Mouse (Mus musculus) layer of hippocampus, adult 8-10 months (tissue): ENCODE results near the gene Tob2. TPM values are rescaled to one million over a fixed set of nuclear protein-coding genes. Genes with fewer than 3 reads are reported as not detected.

ENCODE experiments used
- DNase-seq, 2 experiments: peaks; one replicate each; pipeline ENCODE4 v3.0.0; 2022; ENCODE audit warnings: low spot score in 2 of 2
- total RNA-seq, 4 experiments: library from RNA; stranded (reverse); gene quantifications; 2 replicates each; pipeline ENCODE4 v1.2.4; 2022

The Tob2 gene
- total RNA-seq, 4 experiments from 2014 or later, result 24.8 to 39.6 (median 30.6) TPM

GRCm38 (mm10) chr15:81838554-81839235 lies 19.9 kb downstream of the Tob2 start:
- no peak for DNase-seq

- no peak for DNase-seq
Observed at GRCm38 (mm10) chr15:81836966-81837920, 21.4 kb downstream of the Tob2 start.

GRCm38 (mm10) chr15:81836124-81836821 lies 22.3 kb downstream of the Tob2 start:
- DNase-seq, result peak; percentile 86 to 90

GRCm38 (mm10) chr15:81835007-81835880 lies 23.4 kb downstream of the Tob2 start:
- DNase-seq, result no peak

- no peak for DNase-seq
Observed at GRCm38 (mm10) chr15:81834171-81834841, 24.3 kb downstream of the Tob2 start.

GRCm38 (mm10) chr15:81833481-81833880 lies 25.1 kb downstream of the Tob2 start:
- no peak for DNase-seq

GRCm38 (mm10) chr15:81832219-81832618 lies 26.4 kb downstream of the Tob2 start:
- DNase-seq, result no peak

- peak; percentile 81 to 88 for DNase-seq
Observed at GRCm38 (mm10) chr15:81831136-81831825, 27.3 kb downstream of the Tob2 start.

GRCm38 (mm10) chr15:81830530-81830929 lies 28.1 kb downstream of the Tob2 start:
- no peak for DNase-seq

GRCm38 (mm10) chr15:81829208-81829580 lies 29.4 kb downstream of the Tob2 start:
- DNase-seq, result no peak

- no peak for DNase-seq
Observed at GRCm38 (mm10) chr15:81828426-81829207, 30.0 kb downstream of the Tob2 start.

GRCm38 (mm10) chr15:81824832-81825231 lies 33.8 kb downstream of the Tob2 start:
- DNase-seq, result no peak

- DNase-seq, result no peak
Observed at GRCm38 (mm10) chr15:81822631-81823030, 36.0 kb downstream of the Tob2 start.

GRCm38 (mm10) chr15:81818404-81818803 lies 40.2 kb downstream of the Tob2 start:
- DNase-seq, result no peak

GRCm38 (mm10) chr15:81814716-81815370 lies 43.8 kb downstream of the Tob2 start:
- no peak for DNase-seq

- DNase-seq, result no peak
Observed at GRCm38 (mm10) chr15:81813986-81814705, 44.5 kb downstream of the Tob2 start.
